Mouse (Mus musculus) neural tube, embryonic 12.5 days (tissue): ENCODE data around the gene Rora. TPM values are rescaled to one million over a fixed set of nuclear protein-coding genes. Genes with fewer than 3 reads are reported as not detected.
"Not testable (repeated sequence)": the region's sequence is repeated elsewhere in the genome, so short reads cannot be mapped to it uniquely, and the experiment has no call there.

Experiments used
- ATAC-seq: fragments of 200-750 bp; cut with Nextera tagmentation; 2 replicates; pipeline ENCODE4 v1.8.0; 2017; ENCODE audit warnings: low read depth, mild to moderate bottlenecking, moderate TSS enrichment, moderate library complexity; ENCODE audit not compliant: low FRiP score
- H3K27ac ChIP-seq: fragments of 300-500 bp; sonication (generic); 2 replicates; pipeline ENCODE4 v1.5.1; 2016
- H3K27me3 ChIP-seq: fragments of 300-500 bp; sonication (generic); replicated peaks from 2 replicates; pipeline ENCODE4 v1.6.1; 2016; ENCODE audit warnings: mild to moderate bottlenecking
- H3K36me3 ChIP-seq: fragments of 300-500 bp; sonication (generic); 2 replicates; pipeline ENCODE4 v1.6.1; 2016; ENCODE audit warnings: mild to moderate bottlenecking
- H3K4me1 ChIP-seq: fragments of 300-500 bp; sonication (generic); 2 replicates; pipeline ENCODE4 v1.6.1; 2016
- H3K4me2 ChIP-seq: fragments of 300-500 bp; sonication (generic); replicated peaks from 2 replicates; pipeline ENCODE4 v1.6.1; 2016; ENCODE audit warnings: mild to moderate bottlenecking
- H3K4me3 ChIP-seq: fragments of 300-500 bp; sonication (generic); 2 replicates; pipeline ENCODE4 v1.5.1; 2016
- H3K9ac ChIP-seq: fragments of 300-500 bp; sonication (generic); 2 replicates; pipeline ENCODE4 v1.6.1; 2016; ENCODE audit warnings: mild to moderate bottlenecking
- H3K9me3 ChIP-seq: fragments of 300-500 bp; sonication (generic); 2 replicates; pipeline ENCODE4 v1.6.1; 2016; ENCODE audit warnings: mild to moderate bottlenecking
- WGBS: fragments of 180-500 bp; shearing (Covaris S2); methylation state at CpG from one replicate; pipeline ENCODE4 v1.1.7; 2016; 5-methylcytosine and 5-hydroxymethylcytosine counted together
- polyA plus RNA-seq: library from polyadenylated mRNA; unstranded; fragments of >200 nt; fragmentation: Nextera tagmentation; extraction: Ambion mirVana; gene quantifications from 2 replicates; pipeline ENCODE4 v1.2.1, GENCODE M21; 2016

The Rora gene
- polyA plus RNA-seq, 1 experiment from 2014 or later, result 5.3 TPM

GRCm38 (mm10) chr9:69092119-69093013 lies 438.8 kb downstream of the Rora start:
- no peaks in the 10 kb centered on the region for H3K36me3 ChIP-seq
- peaks cover 6% of the 10 kb centered on the region for H3K27me3 ChIP-seq
- H3K27ac ChIP-seq, result no peak overlapping the region
- H3K9ac ChIP-seq, result no peak overlapping the region
- H3K4me3 ChIP-seq, result no peak overlapping the region
- H3K4me2 ChIP-seq, result no peak overlapping the region
- no peak for ATAC-seq
- no peaks in the 10 kb centered on the region for H3K9me3 ChIP-seq
- H3K4me1 ChIP-seq, result no peaks in the 10 kb centered on the region
- 69% methylated on average over 15 of the region's 15 CpGs for WGBS

- not testable (repeated sequence) for H3K9ac ChIP-seq, H3K4me3 ChIP-seq, H3K36me3 ChIP-seq, H3K4me1 ChIP-seq, H3K27me3 ChIP-seq, H3K4me2 ChIP-seq, H3K9me3 ChIP-seq, ATAC-seq, H3K27ac ChIP-seq
- WGBS, result 88% methylated on average over 5 of the region's 5 CpGs
Observed at GRCm38 (mm10) chr9:69100153-69100756, 446.7 kb downstream of the Rora start.

GRCm38 (mm10) chr9:69104321-69104720 lies 450.7 kb downstream of the Rora start:
- Histone ChIP-seq H3K4me2 (no peak overlapping the region), H3K36me3 (no peaks in the 10 kb centered on the region), H3K9ac (no peak overlapping the region), H3K27ac (no peak overlapping the region), H3K9me3 (no peaks in the 10 kb centered on the region), H3K27me3 (no peaks in the 10 kb centered on the region), H3K4me1 (no peaks in the 10 kb centered on the region), H3K4me3 (no peak overlapping the region)
- no peak for ATAC-seq
- WGBS, result 82% methylated on average over 5 of the region's 5 CpGs

- H3K27me3 ChIP-seq, result no peaks in the 10 kb centered on the region
- 89% methylated on average over 2 of the region's 2 CpGs for WGBS
Observed at GRCm38 (mm10) chr9:69109618-69110300, 456.2 kb downstream of the Rora start.

GRCm38 (mm10) chr9:69110301-69110674 lies 456.7 kb downstream of the Rora start:
- Histone ChIP-seq H3K9me3 (no peaks in the 10 kb centered on the region), H3K27me3 (no peaks in the 10 kb centered on the region), H3K4me2 (no peak overlapping the region), H3K9ac (no peak overlapping the region), H3K27ac (no peak overlapping the region), H3K4me1 (no peaks in the 10 kb centered on the region), H3K4me3 (no peak overlapping the region), H3K36me3 (no peaks in the 10 kb centered on the region)
- WGBS, result 76% methylated on average over 5 of the region's 5 CpGs
- ATAC-seq, result no peak

More at GRCm38 (mm10) chr9:69109618-69110300, 456.2 kb downstream of the Rora start:
- H3K27ac ChIP-seq, result no peak overlapping the region
- H3K4me3 ChIP-seq, result no peak overlapping the region
- no peaks in the 10 kb centered on the region for H3K36me3 ChIP-seq
- H3K4me1 ChIP-seq, result no peaks in the 10 kb centered on the region
- no peak overlapping the region for H3K4me2 ChIP-seq
- no peaks in the 10 kb centered on the region for H3K9me3 ChIP-seq
- ATAC-seq, result no peak
- H3K9ac ChIP-seq, result no peak overlapping the region

GRCm38 (mm10) chr9:69110706-69111105 lies 457.1 kb downstream of the Rora start:
- no peaks in the 10 kb centered on the region for H3K36me3 ChIP-seq
- H3K27me3 ChIP-seq, result no peaks in the 10 kb centered on the region
- ATAC-seq, result no peak
- WGBS, result 72% methylated on average over 6 of the region's 6 CpGs
- no peak overlapping the region for H3K4me2 ChIP-seq
- H3K9me3 ChIP-seq, result no peaks in the 10 kb centered on the region
- H3K9ac ChIP-seq, result no peak overlapping the region
- H3K4me1 ChIP-seq, result no peaks in the 10 kb centered on the region
- no peak overlapping the region for H3K4me3 ChIP-seq
- no peak overlapping the region for H3K27ac ChIP-seq

- Histone ChIP-seq H3K9ac (no peak overlapping the region), H3K27me3 (no peaks in the 10 kb centered on the region), H3K4me1 (no peaks in the 10 kb centered on the region), H3K36me3 (no peaks in the 10 kb centered on the region), H3K27ac (no peak overlapping the region), H3K4me2 (no peak overlapping the region), H3K9me3 (no peaks in the 10 kb centered on the region), H3K4me3 (no peak overlapping the region)
- ATAC-seq, result no peak
- 78% methylated on average over 6 of the region's 6 CpGs for WGBS
Observed at GRCm38 (mm10) chr9:69111539-69111938, 458.0 kb downstream of the Rora start.

GRCm38 (mm10) chr9:69114429-69114984 lies 460.9 kb downstream of the Rora start:
- no peak overlapping the region for H3K9ac ChIP-seq
- H3K36me3 ChIP-seq, result no peaks in the 10 kb centered on the region
- H3K4me2 ChIP-seq, result no peak overlapping the region
- 39% methylated on average over 9 of the region's 9 CpGs for WGBS
- H3K27me3 ChIP-seq, result no peaks in the 10 kb centered on the region
- H3K4me3 ChIP-seq, result no peak overlapping the region
- H3K27ac ChIP-seq, result no peak overlapping the region
- no peaks in the 10 kb centered on the region for H3K4me1 ChIP-seq
- no peak for ATAC-seq
- H3K9me3 ChIP-seq, result no peaks in the 10 kb centered on the region

GRCm38 (mm10) chr9:69116740-69117139 lies 463.2 kb downstream of the Rora start:
- WGBS, result 76% methylated on average over 2 of the region's 2 CpGs
- Histone ChIP-seq H3K27me3 (no peaks in the 10 kb centered on the region), H3K4me2 (no peak overlapping the region), H3K4me3 (no peak overlapping the region), H3K9me3 (no peaks in the 10 kb centered on the region), H3K27ac (no peak overlapping the region), H3K36me3 (no peaks in the 10 kb centered on the region), H3K9ac (no peak overlapping the region), H3K4me1 (peaks cover 8% of the 10 kb centered on the region)
- ATAC-seq, result no peak

GRCm38 (mm10) chr9:69121117-69121740 lies 467.6 kb downstream of the Rora start:
- H3K27ac ChIP-seq, result no peak overlapping the region
- no peaks in the 10 kb centered on the region for H3K27me3 ChIP-seq
- H3K36me3 ChIP-seq, result no peaks in the 10 kb centered on the region
- WGBS, result 30% methylated on average over 12 of the region's 12 CpGs
- ATAC-seq, result no peak
- H3K4me3 ChIP-seq, result no peak overlapping the region
- no peaks in the 10 kb centered on the region for H3K9me3 ChIP-seq
- no peak overlapping the region for H3K4me2 ChIP-seq
- H3K9ac ChIP-seq, result no peak overlapping the region
- H3K4me1 ChIP-seq, result peaks cover 25% of the 10 kb centered on the region

GRCm38 (mm10) chr9:69125011-69125786 lies 471.6 kb downstream of the Rora start:
- H3K27ac ChIP-seq, result no peak overlapping the region
- H3K27me3 ChIP-seq, result no peaks in the 10 kb centered on the region
- WGBS, result 9% methylated on average over 22 of the region's 22 CpGs
- H3K4me3 ChIP-seq, result no peak overlapping the region
- H3K36me3 ChIP-seq, result no peaks in the 10 kb centered on the region
- ATAC-seq, result no peak
- peak overlapping the region; percentile 57 for H3K4me2 ChIP-seq
- H3K9me3 ChIP-seq, result no peaks in the 10 kb centered on the region
- peaks cover 25% of the 10 kb centered on the region for H3K4me1 ChIP-seq
- H3K9ac ChIP-seq, result no peak overlapping the region
